Mouse (Mus musculus): ENCODE measurements around the gene Dpep2nb. TPM values are rescaled to one million over a fixed set of nuclear protein-coding genes. Genes with fewer than 3 reads are reported as not detected.

Dpep2nb gene
- polyA plus RNA-seq, 1 experiment: 0.06 TPM

GRCm38 (mm10) chr8:105975363-105975762 is 30.4 kb downstream of the Dpep2nb start:
- no peak overlapping the region for H3K4me3 ChIP-seq (ENCODE audit: insufficient read depth, low read depth, low read length)
- no peak overlapping the region for H3K27ac ChIP-seq (ENCODE audit: insufficient read depth, low read depth, low read length)
- no peaks in the 10 kb centered on the region for H3K36me3 ChIP-seq (ENCODE audit: control insufficient read depth, insufficient read depth, low read length)
- TF ChIP-seq CTCF (conservative IDR thresholded peaks at IDR 0.05; ENCODE audit: insufficient read depth, insufficient read length, low read depth, low read length): no peak
- TF ChIP-seq POLR2A (IDR thresholded peaks at IDR 0.05; ENCODE audit: low read depth, low read length): no peak
- H3K4me1 ChIP-seq (ENCODE audit: control insufficient read depth, insufficient read depth, low read length): no peaks in the 10 kb centered on the region
- 75% methylated on average over 7 of the region's 7 CpGs for WGBS
- no peak for DNase-seq
- no peaks in the 10 kb centered on the region for H3K27me3 ChIP-seq (replicated peaks; ENCODE audit: control insufficient read depth, insufficient read depth, low read length)

- H3K36me3 ChIP-seq (ENCODE audit: control insufficient read depth, insufficient read depth, low read length): no peaks in the 10 kb centered on the region
- no peak overlapping the region for H3K27ac ChIP-seq (ENCODE audit: insufficient read depth, low read depth, low read length)
- H3K4me1 ChIP-seq (ENCODE audit: control insufficient read depth, insufficient read depth, low read length): no peaks in the 10 kb centered on the region
- H3K27me3 ChIP-seq (replicated peaks; ENCODE audit: control insufficient read depth, insufficient read depth, low read length): no peaks in the 10 kb centered on the region
- no peak for DNase-seq
- 79% methylated on average over 8 of the region's 8 CpGs for WGBS
- no peak overlapping the region for H3K4me3 ChIP-seq (ENCODE audit: insufficient read depth, low read depth, low read length)
- TF ChIP-seq POLR2A (IDR thresholded peaks at IDR 0.05; ENCODE audit: low read depth, low read length) (no peak), CTCF (conservative IDR thresholded peaks at IDR 0.05; ENCODE audit: insufficient read depth, insufficient read length, low read depth, low read length) (no peak)
These were observed 34.6 kb downstream of the Dpep2nb start for GRCm38 (mm10) chr8:105971019-105971720.

DNA sequence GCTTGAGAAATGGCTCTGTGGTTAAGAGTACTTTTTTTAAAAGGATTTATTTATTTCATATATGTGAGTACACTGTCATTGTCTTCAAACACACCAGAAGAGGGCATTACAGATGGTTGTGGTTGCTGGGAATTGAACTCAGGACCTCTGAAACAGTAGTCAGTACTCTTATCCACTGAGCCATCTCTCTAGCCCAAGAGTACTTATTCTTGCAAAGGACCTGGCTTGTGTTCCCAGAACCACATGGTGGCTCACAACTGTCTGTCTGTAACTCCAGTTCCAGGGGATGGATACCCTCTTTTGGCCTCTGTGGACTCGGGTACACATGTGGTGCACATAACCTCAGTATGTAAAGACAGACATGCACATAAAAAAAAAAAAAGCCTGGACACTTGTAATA is 36.4 kb downstream of the Dpep2nb start:
- no peak for DNase-seq
- H3K27ac ChIP-seq (ENCODE audit: insufficient read depth, low read depth, low read length): no peak overlapping the region
- no peaks in the 10 kb centered on the region for H3K27me3 ChIP-seq (replicated peaks; ENCODE audit: control insufficient read depth, insufficient read depth, low read length)
- no peak overlapping the region for H3K4me3 ChIP-seq (ENCODE audit: insufficient read depth, low read depth, low read length)
- no peak for TF ChIP-seq POLR2A (IDR thresholded peaks at IDR 0.05; ENCODE audit: low read depth, low read length)
- TF ChIP-seq CTCF (conservative IDR thresholded peaks at IDR 0.05; ENCODE audit: insufficient read depth, insufficient read length, low read depth, low read length): no peak
- H3K4me1 ChIP-seq (ENCODE audit: control insufficient read depth, insufficient read depth, low read length): 0 out of 2 replicates have a peak, but pooled peaks cover 6% of the 10 kb centered on the region
- WGBS: 92% methylated on average over 1 of the region's 1 CpGs
- no peaks in the 10 kb centered on the region for H3K36me3 ChIP-seq (ENCODE audit: control insufficient read depth, insufficient read depth, low read length)

DNA sequence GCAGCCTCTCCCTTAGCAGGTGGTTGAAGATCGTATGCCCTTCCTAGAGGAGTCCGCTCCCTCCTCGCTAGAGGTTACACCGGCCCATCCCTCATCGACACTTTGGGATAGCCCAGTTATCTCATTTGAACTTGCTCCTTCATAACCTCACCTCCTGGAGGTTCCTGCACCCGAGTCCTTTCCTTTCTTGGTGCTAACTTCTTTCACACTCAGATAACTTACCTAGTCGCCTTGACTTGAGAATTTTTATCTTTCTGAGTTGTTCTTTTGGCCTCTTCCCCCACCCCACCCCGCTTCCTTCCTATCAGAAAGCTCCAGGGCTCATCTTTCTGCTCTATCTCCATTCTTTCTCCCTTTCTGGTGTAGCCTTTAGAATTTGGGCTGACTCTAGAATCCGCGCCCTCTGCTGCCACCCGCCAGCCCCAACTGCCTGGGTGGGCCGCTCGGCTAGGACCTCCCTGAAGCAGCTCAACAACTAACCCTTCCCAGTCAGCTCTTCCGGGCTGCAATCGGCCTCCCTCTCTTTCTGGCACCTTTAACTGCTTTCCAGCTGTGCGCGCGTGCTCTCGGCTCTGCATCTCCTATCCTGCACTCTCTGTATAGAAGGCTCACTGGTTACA is 39.0 kb downstream of the Dpep2nb start:
- no peaks in the 10 kb centered on the region for H3K36me3 ChIP-seq (ENCODE audit: control insufficient read depth, insufficient read depth, low read length)
- no peak for DNase-seq
- H3K27me3 ChIP-seq (replicated peaks; ENCODE audit: control insufficient read depth, insufficient read depth, low read length): no peaks in the 10 kb centered on the region
- H3K27ac ChIP-seq (ENCODE audit: insufficient read depth, low read depth, low read length): no peak overlapping the region
- peak overlapping the region; percentile 80; the same call in 1 of the 2 replicates for H3K4me3 ChIP-seq (ENCODE audit: insufficient read depth, low read depth, low read length)
- WGBS: 27% methylated on average over 19 of the region's 19 CpGs
- H3K4me1 ChIP-seq (ENCODE audit: control insufficient read depth, insufficient read depth, low read length): peaks cover 10% of the 10 kb centered on the region; the same call in 1 of the 2 replicates
- TF ChIP-seq POLR2A (IDR thresholded peaks at IDR 0.05; ENCODE audit: low read depth, low read length) (no peak), CTCF (conservative IDR thresholded peaks at IDR 0.05; ENCODE audit: insufficient read depth, insufficient read length, low read depth, low read length) (no peak)

DNA sequence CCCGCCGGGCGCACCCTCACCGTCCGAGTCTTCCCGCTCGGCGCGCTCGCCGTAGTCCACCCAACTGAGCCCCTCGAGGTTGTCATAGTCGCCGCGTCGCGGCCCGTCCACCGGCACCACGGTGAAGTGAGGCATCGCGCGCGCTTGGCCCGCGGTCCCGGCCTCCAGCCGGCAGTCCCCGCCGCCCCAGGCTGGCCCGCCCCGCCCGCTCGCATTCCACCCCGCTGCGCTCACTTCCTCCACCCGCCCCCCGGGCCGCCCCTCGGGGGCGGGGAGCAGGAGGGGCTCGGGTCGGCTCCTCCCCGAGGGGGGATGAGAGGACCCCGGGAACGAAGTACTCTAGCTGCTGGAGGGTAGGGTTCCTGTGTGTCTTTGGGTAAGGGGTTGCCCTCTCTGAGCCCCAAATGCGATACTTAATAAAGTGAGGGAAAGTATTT is 39.9 kb downstream of the Dpep2nb start, which contains the start of gene Slc12a4:
Slc12a4 (minus strand) TSS at position 193 of the 437 bp plus-strand sequence.
- peak within 1 kb of the TSS; percentile 80 for H3K4me3 ChIP-seq (ENCODE audit: insufficient read depth, low read depth, low read length)
- H3K27me3 ChIP-seq (replicated peaks; ENCODE audit: control insufficient read depth, insufficient read depth, low read length): no peaks in the 10 kb centered on the region
- H3K27ac ChIP-seq (ENCODE audit: insufficient read depth, low read depth, low read length): peak within 1 kb of the TSS; percentile 84
- no peaks in the 10 kb centered on the region for H3K36me3 ChIP-seq (ENCODE audit: control insufficient read depth, insufficient read depth, low read length)
- WGBS: under 1% methylated on average over 47 of the region's 47 CpGs
- peaks cover 10% of the 10 kb centered on the region; the same call in 1 of the 2 replicates for H3K4me1 ChIP-seq (ENCODE audit: control insufficient read depth, insufficient read depth, low read length)
- TF ChIP-seq POLR2A (IDR thresholded peaks at IDR 0.05; ENCODE audit: low read depth, low read length) (peak; percentile 48), CTCF (conservative IDR thresholded peaks at IDR 0.05; ENCODE audit: insufficient read depth, insufficient read length, low read depth, low read length) (no peak)
- peak; percentile 83 for DNase-seq

DNA sequence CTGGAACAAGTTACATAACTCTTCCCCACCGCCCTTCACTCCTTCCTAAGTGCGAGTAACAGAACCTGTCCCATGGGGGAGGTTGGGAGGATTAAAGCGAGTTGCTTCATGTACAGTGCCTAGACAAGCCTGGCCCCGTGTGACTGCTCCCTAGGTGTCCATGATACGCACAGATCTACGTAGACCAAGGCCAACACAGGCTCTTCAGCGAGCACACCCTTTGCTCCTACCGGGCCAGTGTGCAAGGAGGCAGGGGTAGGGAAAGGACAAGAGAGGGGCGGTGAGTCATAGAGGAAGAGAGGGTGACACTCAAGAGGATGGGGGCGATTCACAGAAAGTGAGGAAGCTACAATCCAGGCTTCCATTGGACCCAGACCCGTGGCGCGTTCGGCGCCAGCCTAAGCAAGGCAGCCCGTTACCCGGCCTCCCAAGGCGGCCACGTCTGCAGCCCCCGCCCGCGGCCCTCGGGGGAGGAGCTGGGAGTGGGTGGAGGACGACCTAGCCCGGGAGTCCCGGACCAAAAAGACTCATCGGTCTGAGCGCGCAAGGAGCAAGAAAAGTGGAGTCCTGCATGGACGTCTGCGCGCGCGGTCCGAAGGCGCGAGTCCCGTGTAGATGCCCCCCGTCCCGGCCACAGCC is 40.4 kb downstream of the Dpep2nb start:
- H3K27me3 ChIP-seq (replicated peaks; ENCODE audit: control insufficient read depth, insufficient read depth, low read length): no peaks in the 10 kb centered on the region
- peak overlapping the region; percentile 80 for H3K4me3 ChIP-seq (ENCODE audit: insufficient read depth, low read depth, low read length)
- H3K4me1 ChIP-seq (ENCODE audit: control insufficient read depth, insufficient read depth, low read length): peaks cover 10% of the 10 kb centered on the region; the same call in 1 of the 2 replicates
- peak; percentile 37 for DNase-seq
- TF ChIP-seq CTCF (conservative IDR thresholded peaks at IDR 0.05; ENCODE audit: insufficient read depth, insufficient read length, low read depth, low read length) (no peak), POLR2A (IDR thresholded peaks at IDR 0.05; ENCODE audit: low read depth, low read length) (no peak)
- H3K36me3 ChIP-seq (ENCODE audit: control insufficient read depth, insufficient read depth, low read length): no peaks in the 10 kb centered on the region
- peak overlapping the region; percentile 84 for H3K27ac ChIP-seq (ENCODE audit: insufficient read depth, low read depth, low read length)
- WGBS: 5% methylated on average over 40 of the region's 40 CpGs

Measured in kidney, adult 2 months (tissue).